Comparison of ENCODE assay signal across 19 mouse cellular contexts in the genomic region with DNA sequence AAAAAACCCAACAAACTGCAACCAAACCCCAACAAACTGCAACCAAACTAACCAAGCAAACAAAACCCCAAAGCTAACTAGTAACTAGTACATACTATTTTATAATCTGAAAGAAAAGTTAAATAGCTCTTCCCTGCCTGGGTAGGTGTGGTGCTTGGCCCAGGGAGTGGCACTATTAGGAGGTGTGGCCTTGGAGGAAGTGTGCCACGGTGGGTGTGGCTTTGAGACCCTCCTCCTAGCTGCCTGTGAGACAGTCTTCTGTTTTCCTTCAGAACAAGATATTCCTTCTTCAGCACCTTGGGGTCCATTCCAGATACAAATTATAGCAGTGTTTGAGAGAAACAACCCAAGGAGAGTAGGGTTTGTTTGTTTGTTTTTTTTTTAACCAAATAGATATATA.
"Had no signal": no experiment of that assay in that cellular context is flagged by ENCODE, and none has a peak within 500 bp of the region (broad histone marks: within the 10 kb centered on the region; RNA-seq: fewer than 3 reads in every experiment).

No protein-coding gene starts in this region.

- H3K9ac ChIP-seq: lung, embryonic 14.5 days; midbrain, embryonic 12.5 days; neural tube, embryonic 13.5 days; neural tube, embryonic 15.5 days; stomach, embryonic 15.5 days had no signal

- DNase-seq: lung, adult 18-20 months; lung, embryonic 14.5 days; lung, postnatal 10 days; lung, postnatal 4 days; midbrain, embryonic 14.5 days; retina, postnatal 1 day; right cerebral cortex, adult 18-20 months; right cerebral cortex, postnatal 25 days; spleen, adult 18-20 months; thymus, adult 2 months; thymus, postnatal 36 days had no signal

- ATAC-seq: midbrain, embryonic 16.5 days had no signal

- H3K27me3 ChIP-seq: midbrain, embryonic 12.5 days; neural tube, embryonic 13.5 days; neural tube, embryonic 15.5 days; stomach, embryonic 15.5 days had no signal

- H3K4me1 ChIP-seq: stomach, embryonic 15.5 days had no signal

- H3K36me3 ChIP-seq: midbrain, embryonic 10.5 days; midbrain, embryonic 12.5 days; neural tube, embryonic 13.5 days; neural tube, embryonic 15.5 days; stomach, embryonic 15.5 days had no signal

- H3K9me3 ChIP-seq: midbrain, embryonic 10.5 days; midbrain, embryonic 12.5 days; neural tube, embryonic 13.5 days; neural tube, embryonic 15.5 days; stomach, embryonic 15.5 days had no signal

- H3K4me2 ChIP-seq: lung, embryonic 14.5 days; midbrain, embryonic 12.5 days; neural tube, embryonic 13.5 days; neural tube, embryonic 15.5 days; stomach, embryonic 15.5 days had no signal

- H3K4me3 ChIP-seq: midbrain, embryonic 10.5 days; midbrain, embryonic 12.5 days; myocyte; neural tube, embryonic 13.5 days; neural tube, embryonic 15.5 days; stomach, embryonic 15.5 days had no signal

- H3K27ac ChIP-seq: midbrain, embryonic 10.5 days; midbrain, embryonic 12.5 days; neural tube, embryonic 13.5 days; neural tube, embryonic 15.5 days; stomach, embryonic 15.5 days; stomach, postnatal 0 days had no signal
